Mouse (Mus musculus): ENCODE results near the gene Hcrtr1. TPM values are rescaled to one million over a fixed set of nuclear protein-coding genes. Genes with fewer than 3 reads are reported as not detected.

The Hcrtr1 gene
- polyA plus RNA-seq (2017; shearing (Covaris generic)) = not detected

GRCm38 (mm10) chr4:130139214-130139492 lies at the start of gene Hcrtr1:
Gene Hcrtr1 (minus strand): TSS chr4:130139359.

GRCm38 (mm10) chr4:130175072-130175711 lies 36.0 kb upstream of the Hcrtr1 start, which contains the start of gene Tinagl1:
Gene Tinagl1 (minus strand): TSS chr4:130175122.

GRCm38 (mm10) chr4:130102111-130102651 lies 37.0 kb downstream of the Hcrtr1 start, which contains the start of gene Pef1:
Gene Pef1 (plus strand): TSS chr4:130102558.

Other genes starting within 250 kb of the Hcrtr1 start
- gene Spocd1, start 210.1 kb downstream of the Hcrtr1 start, polyA plus RNA-seq (2017; shearing (Covaris generic)) = not detected
- gene Adgrb2, start 154.5 kb downstream of the Hcrtr1 start, polyA plus RNA-seq (2017; shearing (Covaris generic)) = not detected
- 0.50 TPM for gene Col16a1, start 91.5 kb downstream of the Hcrtr1 start, polyA plus RNA-seq (2017; shearing (Covaris generic))
- 41.5 TPM for gene Pef1, start 36.8 kb downstream of the Hcrtr1 start, polyA plus RNA-seq (2017; shearing (Covaris generic))
- gene Tinagl1, start 35.8 kb upstream of the Hcrtr1 start, polyA plus RNA-seq (2017; shearing (Covaris generic)) = not detected
- gene Gm853, start 83.0 kb upstream of the Hcrtr1 start, polyA plus RNA-seq (2017; shearing (Covaris generic)) = not detected
- not detected for gene Serinc2, start 139.8 kb upstream of the Hcrtr1 start, polyA plus RNA-seq (2017; shearing (Covaris generic))
- gene Fabp3, start 169.2 kb upstream of the Hcrtr1 start, polyA plus RNA-seq (2017; shearing (Covaris generic)) = not detected
- not detected for gene Gm10570, start 169.3 kb upstream of the Hcrtr1 start, polyA plus RNA-seq (2017; shearing (Covaris generic))
- gene Zcchc17, start 220.6 kb upstream of the Hcrtr1 start, polyA plus RNA-seq (2017; shearing (Covaris generic)) = 34.2 TPM
- gene Snrnp40, start 220.8 kb upstream of the Hcrtr1 start, polyA plus RNA-seq (2017; shearing (Covaris generic)) = 77.4 TPM

Measured in effector memory CD4-positive, alpha-beta T cell, adult 5 months (primary cell).